Mouse (Mus musculus) thymus, postnatal 4 days (tissue): ENCODE measurements at regions not wholly inside any gene's neighbourhood (a gene's known extent, or its start where the extent isn't known, plus 50 kb on each side); places are given as distances from the start of the nearest gene placed in this dataset.

Source experiments
- DNase-seq: peaks from one replicate; pipeline ENCODE4 v3.0.0; 2021

GRCm38 (mm10) chr17:62058016-62058415 is 823.1 kb downstream of the Efna5 start:
- DNase-seq = no peak

GRCm38 (mm10) chr17:62054801-62055200 is 826.3 kb downstream of the Efna5 start:
- DNase-seq = no peak

GRCm38 (mm10) chr17:62048989-62049388 is 832.1 kb downstream of the Efna5 start:
- no peak for DNase-seq

GRCm38 (mm10) chr17:62030614-62031013 is 850.5 kb downstream of the Efna5 start:
- no peak for DNase-seq
